ENCODE assay signal across 37 mouse cellular contexts in genomic region chr4:88692537-88692936, GRCm38 (mm10). TPM values are rescaled to one million over a fixed set of nuclear protein-coding genes. Genes with fewer than 3 reads are reported as not detected.
DNase-seq lines count a peak whose midpoint lies in the region; ATAC-seq lines count a peak whose summit lies in the region.
"Had no signal": no experiment of that assay in that cellular context is flagged by ENCODE, and none has a peak within 500 bp of the region (broad histone marks: within the 10 kb centered on the region; RNA-seq: fewer than 3 reads in every experiment).

No protein-coding gene starts in this region.

- ATAC-seq in CD4-positive, CD25-positive, alpha-beta regulatory T cell, adult 4 months = peak; percentile 83
- ATAC-seq in granulocyte monocyte progenitor cell, adult 5-6 weeks (replicated peaks; ENCODE audit: poor library complexity, severe bottlenecking) = 0 out of 2 replicates have a peak, but pooled peaks have one; percentile 23
- ATAC-seq: forebrain, embryonic 14.5 days; midbrain, embryonic 16.5 days had no signal

- DNase-seq in CD4-positive helper T cell, adult 2 months (ENCODE audit: low read depth, low spot score) = peak; percentile 66
- DNase-seq in naive thymus-derived CD4-positive, alpha-beta T cell, adult 2 months (ENCODE audit: low read depth) = peak; percentile 78
- no peak for DNase-seq in kidney, postnatal 10 days
- DNase-seq in forebrain, embryonic 10.5 days (ENCODE audit: extremely low spot score, low spot score) = no peak
- DNase-seq: adrenal gland, adult 8-10 months; cerebellum, adult 2 months; cerebellum, postnatal 14 days; gastrocnemius, postnatal 25 days; heart, adult 2 months; heart, postnatal 4 days; kidney, adult 18-20 months; kidney, postnatal 4 days; lung, adult 2 months; lung, postnatal 10 days; right cerebral cortex, adult 18-20 months; right cerebral cortex, postnatal 4 days; thymus, postnatal 4 days had no signal

- H3K4me1 ChIP-seq in forebrain, embryonic 10.5 days = no peaks in the 10 kb centered on the region
- H3K4me1 ChIP-seq: heart, embryonic 12.5 days; kidney, embryonic 15.5 days; limb, embryonic 15.5 days; midbrain, embryonic 10.5 days; neural tube, embryonic 12.5 days had no signal

- no peak overlapping the region for H3K27ac ChIP-seq in forebrain, embryonic 10.5 days
- H3K27ac ChIP-seq: heart, adult 2 months; hindbrain, embryonic 14.5 days; kidney, embryonic 15.5 days; limb, embryonic 15.5 days; liver, embryonic 14.5 days; midbrain, embryonic 10.5 days; neural tube, embryonic 12.5 days had no signal

- H3K27me3 ChIP-seq in forebrain, embryonic 10.5 days (ENCODE audit: poor library complexity, severe bottlenecking) = no peaks in the 10 kb centered on the region
- H3K27me3 ChIP-seq: kidney, embryonic 15.5 days; limb, embryonic 15.5 days; neural tube, embryonic 12.5 days had no signal

- WGBS in forebrain, embryonic 10.5 days = 97% methylated on average over 1 of the region's 1 CpGs

- H3K4me3 ChIP-seq in forebrain, embryonic 10.5 days = no peak overlapping the region
- H3K4me3 ChIP-seq: heart, adult 2 months; heart, embryonic 12.5 days; kidney, embryonic 15.5 days; limb, embryonic 15.5 days; midbrain, embryonic 10.5 days; neural tube, embryonic 12.5 days had no signal

- no peaks in the 10 kb centered on the region for H3K9me3 ChIP-seq in forebrain, embryonic 10.5 days
- H3K9me3 ChIP-seq: heart, embryonic 12.5 days; kidney, embryonic 15.5 days; limb, embryonic 15.5 days; midbrain, embryonic 10.5 days; neural tube, embryonic 12.5 days had no signal

- H3K36me3 ChIP-seq in forebrain, embryonic 10.5 days (replicated peaks) = no peaks in the 10 kb centered on the region
- H3K36me3 ChIP-seq: heart, embryonic 12.5 days; kidney, embryonic 15.5 days; limb, embryonic 15.5 days; midbrain, embryonic 10.5 days; neural tube, embryonic 12.5 days had no signal

RNA-seq across cellular contexts. Expression of gene Ifnab, which starts 1.4 kb away (rescaled TPM):
- not detected for polyA plus RNA-seq in CD4-positive, CD25-positive, alpha-beta regulatory T cell, adult 4 months (2017; shearing (Covaris generic))
- not detected in 2 replicates for total RNA-seq in granulocyte monocyte progenitor cell, adult 5-6 weeks (2014; fragmentation: Nextera tagmentation)
- total RNA-seq in granulocyte monocyte progenitor cell, adult 5-6 weeks (2017) = not detected in 2 replicates
- polyA plus RNA-seq in forebrain, embryonic 10.5 days (2016; fragmentation: Nextera tagmentation; extraction: Ambion mirVana) = not detected in 2 replicates
- total RNA-seq: adrenal gland, adult 8-10 months; adrenal gland, postnatal 4 days; gastrocnemius, postnatal 25 days; heart, adult 2 months; heart, postnatal 4 days; layer of hippocampus, adult 8-10 months; layer of hippocampus, postnatal 25 days; left cerebral cortex, adult 8-10 months; left cerebral cortex, postnatal 36 days had no signal
- polyA plus RNA-seq: C2C12; cerebellum, adult 2 months; embryonic facial prominence, embryonic 11.5 days; forebrain, embryonic 14.5 days; heart, adult 2 months; heart, embryonic 12.5 days; heart, postnatal 0 days; hindbrain, embryonic 14.5 days; intestine, embryonic 14.5 days; kidney, embryonic 15.5 days; limb, embryonic 15.5 days; liver, embryonic 14.5 days; lung, adult 2 months; midbrain, embryonic 10.5 days; midbrain, embryonic 16.5 days; neural tube, embryonic 12.5 days had no signal

RNA-seq across cellular contexts. Expression of gene Ifna2, which starts 8.8 kb away (rescaled TPM):
- polyA plus RNA-seq in CD4-positive, CD25-positive, alpha-beta regulatory T cell, adult 4 months (2017; shearing (Covaris generic)) = not detected
- total RNA-seq in granulocyte monocyte progenitor cell, adult 5-6 weeks (2014; fragmentation: Nextera tagmentation) = not detected in 2 replicates
- not detected in 2 replicates for total RNA-seq in granulocyte monocyte progenitor cell, adult 5-6 weeks (2017)
- not detected in 2 replicates for polyA plus RNA-seq in forebrain, embryonic 10.5 days (2016; fragmentation: Nextera tagmentation; extraction: Ambion mirVana)
- total RNA-seq: adrenal gland, adult 8-10 months; adrenal gland, postnatal 4 days; gastrocnemius, postnatal 25 days; heart, adult 2 months; heart, postnatal 4 days; layer of hippocampus, adult 8-10 months; layer of hippocampus, postnatal 25 days; left cerebral cortex, adult 8-10 months; left cerebral cortex, postnatal 36 days had no signal
- polyA plus RNA-seq: C2C12; cerebellum, adult 2 months; embryonic facial prominence, embryonic 11.5 days; forebrain, embryonic 14.5 days; heart, adult 2 months; heart, embryonic 12.5 days; heart, postnatal 0 days; hindbrain, embryonic 14.5 days; intestine, embryonic 14.5 days; kidney, embryonic 15.5 days; limb, embryonic 15.5 days; liver, embryonic 14.5 days; lung, adult 2 months; midbrain, embryonic 10.5 days; midbrain, embryonic 16.5 days; neural tube, embryonic 12.5 days had no signal

RNA-seq across cellular contexts. Expression of gene Ifna16, which starts 15.8 kb away (rescaled TPM):
- polyA plus RNA-seq in CD4-positive, CD25-positive, alpha-beta regulatory T cell, adult 4 months (2017; shearing (Covaris generic)) = not detected
- total RNA-seq in granulocyte monocyte progenitor cell, adult 5-6 weeks (2014; fragmentation: Nextera tagmentation) = not detected in 2 replicates
- not detected in 2 replicates for total RNA-seq in granulocyte monocyte progenitor cell, adult 5-6 weeks (2017)
- polyA plus RNA-seq in forebrain, embryonic 10.5 days (2016; fragmentation: Nextera tagmentation; extraction: Ambion mirVana) = not detected in 2 replicates
- total RNA-seq: adrenal gland, adult 8-10 months; adrenal gland, postnatal 4 days; gastrocnemius, postnatal 25 days; heart, adult 2 months; heart, postnatal 4 days; layer of hippocampus, adult 8-10 months; layer of hippocampus, postnatal 25 days; left cerebral cortex, adult 8-10 months; left cerebral cortex, postnatal 36 days had no signal
- polyA plus RNA-seq: C2C12; cerebellum, adult 2 months; embryonic facial prominence, embryonic 11.5 days; forebrain, embryonic 14.5 days; heart, adult 2 months; heart, embryonic 12.5 days; heart, postnatal 0 days; hindbrain, embryonic 14.5 days; intestine, embryonic 14.5 days; kidney, embryonic 15.5 days; limb, embryonic 15.5 days; liver, embryonic 14.5 days; lung, adult 2 months; midbrain, embryonic 10.5 days; midbrain, embryonic 16.5 days; neural tube, embryonic 12.5 days had no signal

RNA-seq across cellular contexts. Expression of gene Gm26566, which starts 29.1 kb away (rescaled TPM):
- polyA plus RNA-seq in CD4-positive, CD25-positive, alpha-beta regulatory T cell, adult 4 months (2017; shearing (Covaris generic)) = not detected
- not detected in 2 replicates for total RNA-seq in granulocyte monocyte progenitor cell, adult 5-6 weeks (2014; fragmentation: Nextera tagmentation)
- total RNA-seq in granulocyte monocyte progenitor cell, adult 5-6 weeks (2017) = 0.69 TPM in 1 of 2 replicates, not detected in the other
- polyA plus RNA-seq in forebrain, embryonic 10.5 days (2016; fragmentation: Nextera tagmentation; extraction: Ambion mirVana) = 0.84 and 1.1 TPM in 2 replicates

RNA-seq across cellular contexts. Expression of gene Klhl9, which starts 29.7 kb away (rescaled TPM):
- 10 to 100 TPM; 27.3 to 43.0 TPM for polyA plus RNA-seq in CD4-positive, CD25-positive, alpha-beta regulatory T cell, adult 4 months (2017; shearing (Covaris generic))
- total RNA-seq in granulocyte monocyte progenitor cell, adult 5-6 weeks (2014; fragmentation: Nextera tagmentation) = 33.5 and 45.5 TPM in 2 replicates
- total RNA-seq in granulocyte monocyte progenitor cell, adult 5-6 weeks (2017) = 72.4 and 96.0 TPM in 2 replicates
- 98.4 and 103 TPM in 2 replicates for polyA plus RNA-seq in forebrain, embryonic 10.5 days (2016; fragmentation: Nextera tagmentation; extraction: Ambion mirVana)

Comparison
In these comparisons a context has a peak if more than half of its experiments do, and no peak if none do; other contexts are left out.
1. DNase-seq: peak in CD4-positive helper T cell, adult 2 months (single experiment) and naive thymus-derived CD4-positive, alpha-beta T cell, adult 2 months (single experiment); none in kidney, postnatal 10 days (single experiment) and forebrain, embryonic 10.5 days (single experiment).